Mouse (Mus musculus) skeletal muscle tissue, postnatal 0 days (tissue): ENCODE results near the gene Gm43638. TPM values are rescaled to one million over a fixed set of nuclear protein-coding genes. Genes with fewer than 3 reads are reported as not detected.

Source experiments
- polyA plus RNA-seq: library from polyadenylated mRNA; unstranded; fragments of >200 nt; fragmentation: Nextera tagmentation; extraction: Ambion mirVana; gene quantifications from 2 replicates; pipeline ENCODE4 v1.2.1, GENCODE M21; 2015

The Gm43638 gene
- not detected in 2 replicates for polyA plus RNA-seq

DNA sequence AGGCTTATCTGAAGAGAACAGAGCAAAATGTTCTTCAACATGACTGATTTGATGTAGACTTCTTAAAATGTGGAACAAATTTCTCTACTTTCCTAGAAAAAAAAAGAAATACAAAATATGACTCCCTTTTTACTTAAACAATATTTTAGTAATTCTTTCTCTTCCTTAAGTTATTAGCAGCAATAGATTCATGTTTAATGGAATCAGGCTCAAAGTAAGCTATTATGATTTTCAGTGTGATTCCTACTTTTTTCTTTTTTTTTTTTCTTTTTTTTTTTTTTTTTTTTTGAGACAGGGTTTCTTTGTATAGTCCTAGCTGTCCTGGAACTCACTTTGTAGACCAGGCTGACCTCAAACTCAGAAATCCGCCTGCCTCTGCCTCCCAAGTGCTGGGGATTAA lies at the start of gene Gm43638:
Gene Gm43638 (minus strand): TSS at position 101 of the 400 bp plus-strand sequence.

DNA sequence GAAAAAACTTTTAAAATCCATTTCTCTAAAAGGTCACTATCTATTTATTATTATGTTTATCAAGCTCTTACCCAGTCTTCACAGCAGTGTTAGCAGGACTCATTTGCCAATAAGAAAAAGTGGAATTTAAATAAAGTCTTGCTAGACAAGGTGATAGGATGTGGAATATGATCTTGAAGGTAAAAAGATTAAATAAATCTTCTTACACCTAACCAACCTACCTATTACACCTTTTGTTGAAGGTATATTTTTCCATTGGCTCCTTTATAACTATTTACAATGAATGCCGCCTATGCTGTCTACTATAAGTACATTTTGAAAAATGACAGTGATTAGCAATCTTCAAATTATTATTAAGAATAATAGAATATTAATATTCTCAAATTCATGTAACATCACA lies 4.2 kb upstream of the Gm43638 start, which contains the start of gene Ugt2a1:
Gene Ugt2a1 (minus strand): TSS at position 101 of the 400 bp plus-strand sequence.

GRCm38 (mm10) chr5:87482160-87482559 lies 4.4 kb downstream of the Gm43638 start, which contains the start of gene Ugt2a2:
Gene Ugt2a2, minus strand, starts transcription at chr5:87482260.

GRCm38 (mm10) chr5:87424041-87424440 lies 62.6 kb downstream of the Gm43638 start, which contains the start of gene Ugt2b38:
Gene Ugt2b38, minus strand, starts transcription at chr5:87424203.

Other genes with a start within 250 kb of the Gm43638 start
- gene Ugt2b37, start 232.0 kb downstream of the Gm43638 start, polyA plus RNA-seq = not detected in 2 replicates
- gene Ugt2a3, start 149.6 kb downstream of the Gm43638 start, polyA plus RNA-seq = not detected in 2 replicates
- not detected in 2 replicates for gene Ugt2b38, start 62.6 kb downstream of the Gm43638 start, polyA plus RNA-seq
- not detected in 2 replicates for gene Ugt2a2, start 4.5 kb downstream of the Gm43638 start, polyA plus RNA-seq
- gene Ugt2a1, start 4.1 kb upstream of the Gm43638 start, polyA plus RNA-seq = not detected in 2 replicates
- gene Sult1b1, start 51.4 kb upstream of the Gm43638 start, polyA plus RNA-seq = not detected in 2 replicates
- not detected in 2 replicates for gene Sult1d1, start 82.2 kb upstream of the Gm43638 start, polyA plus RNA-seq
- 0.10 TPM in 1 of 2 replicates, not detected in the other for gene Sult1e1, start 104.8 kb upstream of the Gm43638 start, polyA plus RNA-seq
- gene Csn1s1, start 179.4 kb upstream of the Gm43638 start, polyA plus RNA-seq = not detected in 2 replicates
- not detected in 2 replicates for gene Csn2, start 212.8 kb upstream of the Gm43638 start, polyA plus RNA-seq